Mouse (Mus musculus) gastrocnemius, adult 8-10 months (tissue): Measurements from ENCODE around the gene Gstp2. TPM values are rescaled to one million over a fixed set of nuclear protein-coding genes. Genes with fewer than 3 reads are reported as not detected.

ENCODE experiments used
- DNase-seq, 2 experiments: peaks; one replicate each; pipeline ENCODE4 v3.0.0; 2022; ENCODE audit warnings: low spot score in 2 of 2
- total RNA-seq, 4 experiments: library from RNA; stranded (reverse); gene quantifications; 2 replicates each; pipeline ENCODE4 v1.2.4; 2022

Gene Gstp2
- total RNA-seq, 4 experiments from 2014 or later: 240 to 258 (median 250) TPM

- peak in 1 of 2 experiments; percentile 48 for DNase-seq
Measured at GRCm38 (mm10) chr19:3990804-3991203, 55.0 kb downstream of the Gstp2 start.

Other genes with a start within 250 kb of the Gstp2 start
- gene Chka, start 194.2 kb downstream of the Gstp2 start, total RNA-seq: 1 to 10 TPM in 3 of 4 experiments, under 1 TPM in 1; 0.97 to 1.6 (median 1.2) TPM
- gene Tcirg1, start 138.9 kb downstream of the Gstp2 start, total RNA-seq: 1 to 10 TPM; 2.2 to 5.1 (median 3.0) TPM
- gene Ndufs8, start 133.2 kb downstream of the Gstp2 start, total RNA-seq: 100 to 1,000 TPM; 222 to 255 (median 235) TPM
- gene Aldh3b1, start 116.2 kb downstream of the Gstp2 start, total RNA-seq: 1 to 10 TPM; 1.0 to 2.6 (median 1.3) TPM
- gene Unc93b1, start 110.8 kb downstream of the Gstp2 start, total RNA-seq: 1 to 10 TPM; 3.2 to 4.5 (median 3.5) TPM
- gene Aldh3b3, start 87.4 kb downstream of the Gstp2 start, total RNA-seq: not detected
- under 1 TPM in 3 of 4 experiments, not detected in 1; 0.19 to 0.62 (median 0.52) TPM for gene Aldh3b2, start 73.7 kb downstream of the Gstp2 start, total RNA-seq
- gene Acy3, start 59.5 kb downstream of the Gstp2 start, total RNA-seq: 1 to 10 TPM; 1.1 to 1.7 (median 1.5) TPM
- under 1 TPM in 1 of 4 experiments, not detected in 3; 0.16 TPM for gene Tbx10, start 53.3 kb downstream of the Gstp2 start, total RNA-seq
- gene Nudt8, start 45.4 kb downstream of the Gstp2 start, total RNA-seq: 10 to 100 TPM; 19.0 to 24.8 (median 22.8) TPM
- gene Gm49405, start 45.4 kb downstream of the Gstp2 start, total RNA-seq: under 1 TPM; 0.12 to 0.39 (median 0.15) TPM
- 1 to 10 TPM in 1 of 4 experiments, under 1 TPM in 3; 0.36 to 1.2 (median 0.73) TPM for gene Doc2g, start 42.7 kb downstream of the Gstp2 start, total RNA-seq
- gene Ndufv1, start 33.2 kb downstream of the Gstp2 start, total RNA-seq: 100 to 1,000 TPM; 435 to 477 (median 462) TPM
- gene Gstp1, start 8.0 kb downstream of the Gstp2 start, total RNA-seq: 100 to 1,000 TPM; 411 to 453 (median 419) TPM
- not detected for gene Gstp3, start 13.5 kb upstream of the Gstp2 start, total RNA-seq
- not detected for gene Cabp2, start 35.6 kb upstream of the Gstp2 start, total RNA-seq
- gene Cdk2ap2, start 51.2 kb upstream of the Gstp2 start, total RNA-seq: 10 to 100 TPM; 14.0 to 20.3 (median 18.0) TPM
- 1 to 10 TPM; 1.1 to 3.3 (median 2.4) TPM for gene Pitpnm1, start 54.0 kb upstream of the Gstp2 start, total RNA-seq
- 10 to 100 TPM; 85.7 to 96.3 (median 90.3) TPM for gene Aip, start 79.8 kb upstream of the Gstp2 start, total RNA-seq
- not detected for gene Gpr152, start 93.8 kb upstream of the Gstp2 start, total RNA-seq
- not detected for gene Cabp4, start 98.0 kb upstream of the Gstp2 start, total RNA-seq
- gene Coro1b, start 102.6 kb upstream of the Gstp2 start, total RNA-seq: 10 to 100 TPM; 10.4 to 13.2 (median 11.6) TPM
- under 1 TPM in 2 of 4 experiments, not detected in 2; 0.27 to 0.38 TPM for gene Ptprcap, start 107.6 kb upstream of the Gstp2 start, total RNA-seq
- 10 to 100 TPM; 18.6 to 28.4 (median 25.7) TPM for gene Rps6kb2, start 117.3 kb upstream of the Gstp2 start, total RNA-seq
- gene Carns1, start 129.5 kb upstream of the Gstp2 start, total RNA-seq: 10 to 100 TPM; 23.8 to 33.0 (median 24.9) TPM
- gene Tbc1d10c, start 145.3 kb upstream of the Gstp2 start, total RNA-seq: 1 to 10 TPM; 6.6 to 8.6 (median 7.9) TPM
- 100 to 1,000 TPM; 198 to 243 (median 235) TPM for gene Ppp1ca, start 146.0 kb upstream of the Gstp2 start, total RNA-seq
- gene Rad9a, start 155.6 kb upstream of the Gstp2 start, total RNA-seq: 1 to 10 TPM; 1.7 to 3.6 (median 2.3) TPM
- under 1 TPM in 3 of 4 experiments, not detected in 1; 0.20 to 0.43 (median 0.22) TPM for gene Clcf1, start 168.2 kb upstream of the Gstp2 start, total RNA-seq
- gene AC109138.7, start 168.3 kb upstream of the Gstp2 start, total RNA-seq: not detected
- 10 to 100 TPM; 13.1 to 19.4 (median 17.3) TPM for gene Pold4, start 185.9 kb upstream of the Gstp2 start, total RNA-seq
- gene Ssh3, start 223.2 kb upstream of the Gstp2 start, total RNA-seq: 1 to 10 TPM; 2.3 to 5.8 (median 2.9) TPM
- under 1 TPM in 1 of 4 experiments, not detected in 3; 0.63 TPM for gene Ankrd13d, start 237.1 kb upstream of the Gstp2 start, total RNA-seq